22 mouse cellular contexts compared by ENCODE assay signal in the genomic region with DNA sequence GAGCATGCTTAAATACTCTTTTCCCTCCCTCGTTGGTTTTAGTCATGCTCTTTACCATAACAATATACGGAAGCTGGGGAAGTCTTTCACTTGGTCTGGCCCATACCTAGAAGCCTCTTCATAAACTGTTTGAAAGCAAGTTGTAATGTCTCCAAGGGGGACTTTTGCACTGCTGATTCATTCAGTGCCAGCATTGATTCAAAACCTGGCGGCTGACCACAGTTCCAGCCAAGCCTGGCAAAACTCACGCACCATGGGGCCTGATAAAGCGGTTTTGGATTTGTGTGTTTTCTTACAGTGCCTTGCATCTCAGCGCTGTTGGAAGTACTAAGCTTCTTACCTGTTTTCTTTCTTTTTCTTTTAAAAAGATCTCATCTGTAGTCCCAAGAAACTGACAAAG.
A peak's percentile ranks its signal among the peaks of the same experiment; 100 is the strongest.
DNase-seq lines count a peak whose midpoint lies in the region; ATAC-seq and TF ChIP-seq lines count a peak whose summit lies in the region.
"Had no signal": no experiment of that assay in that cellular context is flagged by ENCODE, and none has a peak within 500 bp of the region (broad histone marks: within the 10 kb centered on the region; RNA-seq: fewer than 3 reads in every experiment).

No protein-coding gene starts in this region.

- H3K4me1 ChIP-seq in hindbrain, postnatal 0 days (ENCODE audit: insufficient read depth, low read length) = no peaks in the 10 kb centered on the region
- H3K4me1 ChIP-seq in hindbrain, embryonic 10.5 days (replicated peaks) = peaks cover 14% of the 10 kb centered on the region
- no peaks in the 10 kb centered on the region for H3K4me1 ChIP-seq in midbrain, postnatal 0 days (ENCODE audit: insufficient read depth, low read length)
- H3K4me1 ChIP-seq in midbrain, embryonic 11.5 days (ENCODE audit: control insufficient read depth, insufficient read depth, low read length) = no peaks in the 10 kb centered on the region
- H3K4me1 ChIP-seq: liver, embryonic 13.5 days; megakaryocyte, embryonic 14.5 days had no signal

- no peak overlapping the region for H3K4me3 ChIP-seq in hindbrain, postnatal 0 days (ENCODE audit: low read length)
- H3K4me3 ChIP-seq in hindbrain, embryonic 10.5 days = no peak overlapping the region
- no peak overlapping the region for H3K4me3 ChIP-seq in midbrain, postnatal 0 days (ENCODE audit: low read depth, low read length)
- H3K4me3 ChIP-seq in midbrain, embryonic 11.5 days (ENCODE audit: low read depth, low read length) = no peak overlapping the region
- H3K4me3 ChIP-seq: embryonic facial prominence, embryonic 10.5 days; forebrain, embryonic 12.5 days; limb, embryonic 10.5 days; liver, embryonic 13.5 days had no signal

- DNase-seq in hindbrain, postnatal 0 days (ENCODE audit: low spot score) = peak; percentile 53
- no peak for DNase-seq in hindbrain, embryonic 10.5 days (ENCODE audit: low spot score)
- DNase-seq in midbrain, postnatal 0 days (ENCODE audit: low spot score) = peak; percentile 50
- no peak for DNase-seq in midbrain, embryonic 11.5 days (ENCODE audit: low spot score, missing footprints)
- DNase-seq in cerebellum, postnatal 14 days = peak; percentile 28 to 41
- no peak for DNase-seq in spleen, postnatal 10 days (ENCODE audit: low spot score in 2 of 2)
- DNase-seq in gastrocnemius, postnatal 4 days (ENCODE audit: low spot score in 2 of 2) = no peak
- DNase-seq: adrenal gland, postnatal 10 days; gastrocnemius, postnatal 10 days; kidney, adult 18-20 months; kidney, postnatal 14 days; liver, embryonic 13.5 days; lung, postnatal 10 days; retina, postnatal 1 day; right cerebral cortex, postnatal 4 days had no signal

- no peak overlapping the region for H3K4me2 ChIP-seq in hindbrain, postnatal 0 days (ENCODE audit: low read depth, low read length)
- H3K4me2 ChIP-seq in midbrain, postnatal 0 days (ENCODE audit: low read depth, low read length, poor library complexity, severe bottlenecking) = no peak overlapping the region
- no peak overlapping the region for H3K4me2 ChIP-seq in midbrain, embryonic 11.5 days
- H3K4me2 ChIP-seq: forebrain, embryonic 12.5 days; liver, embryonic 13.5 days had no signal

- H3K27ac ChIP-seq in hindbrain, postnatal 0 days = no peak overlapping the region
- H3K27ac ChIP-seq in hindbrain, embryonic 10.5 days = no peak overlapping the region
- no peak overlapping the region for H3K27ac ChIP-seq in midbrain, postnatal 0 days (ENCODE audit: low read depth, low read length)
- no peak overlapping the region for H3K27ac ChIP-seq in midbrain, embryonic 11.5 days (ENCODE audit: low read depth, low read length)
- H3K27ac ChIP-seq: embryonic facial prominence, embryonic 10.5 days; forebrain, embryonic 12.5 days; limb, embryonic 10.5 days; liver, embryonic 13.5 days; stomach, postnatal 0 days had no signal

- no peaks in the 10 kb centered on the region for H3K36me3 ChIP-seq in hindbrain, postnatal 0 days (ENCODE audit: insufficient read depth, low read length)
- H3K36me3 ChIP-seq in hindbrain, embryonic 10.5 days = no peaks in the 10 kb centered on the region
- no peaks in the 10 kb centered on the region for H3K36me3 ChIP-seq in midbrain, postnatal 0 days (ENCODE audit: insufficient read depth, low read length)
- H3K36me3 ChIP-seq in midbrain, embryonic 11.5 days (ENCODE audit: control insufficient read depth, insufficient read depth, low read length) = no peaks in the 10 kb centered on the region
- H3K36me3 ChIP-seq: embryonic facial prominence, embryonic 10.5 days; forebrain, embryonic 12.5 days; limb, embryonic 10.5 days; liver, embryonic 13.5 days had no signal

- no peaks in the 10 kb centered on the region for H3K9me3 ChIP-seq in hindbrain, postnatal 0 days (ENCODE audit: low read length)
- no peaks in the 10 kb centered on the region for H3K9me3 ChIP-seq in hindbrain, embryonic 10.5 days
- no peaks in the 10 kb centered on the region for H3K9me3 ChIP-seq in midbrain, postnatal 0 days (ENCODE audit: low read length)
- no peaks in the 10 kb centered on the region for H3K9me3 ChIP-seq in midbrain, embryonic 11.5 days (ENCODE audit: control insufficient read depth, low read length)
- H3K9me3 ChIP-seq: embryonic facial prominence, embryonic 10.5 days; limb, embryonic 10.5 days; liver, embryonic 13.5 days had no signal

- TF ChIP-seq CTCF in hindbrain, postnatal 0 days (IDR thresholded peaks at IDR 0.05; ENCODE audit: low read depth) = no peak
- TF ChIP-seq CTCF in midbrain, postnatal 0 days (IDR thresholded peaks at IDR 0.05) = no peak

- no peaks in the 10 kb centered on the region for H3K27me3 ChIP-seq in hindbrain, postnatal 0 days (ENCODE audit: insufficient read depth, low read length)
- no peaks in the 10 kb centered on the region for H3K27me3 ChIP-seq in hindbrain, embryonic 10.5 days (ENCODE audit: insufficient read depth, poor library complexity, severe bottlenecking)
- no peaks in the 10 kb centered on the region for H3K27me3 ChIP-seq in midbrain, postnatal 0 days (ENCODE audit: insufficient read depth, low read length)
- no peaks in the 10 kb centered on the region for H3K27me3 ChIP-seq in midbrain, embryonic 11.5 days (ENCODE audit: control insufficient read depth, insufficient read depth, low read length)
- H3K27me3 ChIP-seq: forebrain, embryonic 12.5 days; liver, embryonic 13.5 days; megakaryocyte, embryonic 14.5 days; Patski had no signal

- H3K9ac ChIP-seq in hindbrain, postnatal 0 days (replicated peaks; ENCODE audit: low read length) = no peak overlapping the region
- no peak overlapping the region for H3K9ac ChIP-seq in midbrain, postnatal 0 days (replicated peaks; ENCODE audit: low read length, poor library complexity, severe bottlenecking)
- no peak overlapping the region for H3K9ac ChIP-seq in midbrain, embryonic 11.5 days (ENCODE audit: low read length)
- H3K9ac ChIP-seq: forebrain, embryonic 12.5 days; liver, embryonic 13.5 days had no signal

- WGBS in hindbrain, postnatal 0 days = 40% methylated on average over 6 of the region's 6 CpGs
- 78% methylated on average over 6 of the region's 6 CpGs for WGBS in hindbrain, embryonic 10.5 days
- 51% methylated on average over 6 of the region's 6 CpGs for WGBS in midbrain, postnatal 0 days
- WGBS in midbrain, embryonic 11.5 days = 74% methylated on average over 6 of the region's 6 CpGs

- ATAC-seq in hindbrain, postnatal 0 days = no peak
- no peak for ATAC-seq in midbrain, postnatal 0 days (ENCODE audit: low FRiP score)
- no peak for ATAC-seq in midbrain, embryonic 11.5 days (ENCODE audit: low FRiP score)
- ATAC-seq: activated CD4-positive, CD25-positive, alpha-beta regulatory T cell, adult 4 months; Patski had no signal

Comparison
In these comparisons a context has a peak if more than half of its experiments do, and no peak if none do; other contexts are left out.
1. DNase-seq: peak in hindbrain, postnatal 0 days (single experiment), midbrain, postnatal 0 days (single experiment) and cerebellum, postnatal 14 days (2 of 2); none in hindbrain, embryonic 10.5 days (single experiment), midbrain, embryonic 11.5 days (single experiment), spleen, postnatal 10 days (0 of 2) and gastrocnemius, postnatal 4 days (0 of 2).